8 mouse cellular contexts compared by ENCODE assay signal in genomic region chr4:102088235-102088867, GRCm38 (mm10). TPM values are rescaled to one million over a fixed set of nuclear protein-coding genes. Genes with fewer than 3 reads are reported as not detected.
A peak's percentile ranks its signal among the peaks of the same experiment; 100 is the strongest.
DNase-seq lines count a peak whose midpoint lies in the region; ATAC-seq and TF ChIP-seq lines count a peak whose summit lies in the region.

No protein-coding gene starts in this region.

- H3K4me1 ChIP-seq in heart, embryonic 12.5 days (replicated peaks): 0 out of 2 replicates have a peak, but pooled peaks cover 10% of the 10 kb centered on the region
- peaks cover 11% of the 10 kb centered on the region for H3K4me1 ChIP-seq in forebrain, embryonic 13.5 days
- H3K4me1 ChIP-seq in limb, embryonic 12.5 days (replicated peaks): peaks cover 13% of the 10 kb centered on the region
- peaks cover 13% of the 10 kb centered on the region for H3K4me1 ChIP-seq in olfactory bulb, adult 2 months (ENCODE audit: control insufficient read depth, insufficient read depth, low read length)

- peak overlapping the region; percentile 56 for H3K4me3 ChIP-seq in heart, embryonic 12.5 days
- H3K4me3 ChIP-seq in forebrain, embryonic 13.5 days: peak overlapping the region; percentile 67
- peak overlapping the region; percentile 57 for H3K4me3 ChIP-seq in limb, embryonic 12.5 days (replicated peaks)
- peak overlapping the region; percentile 54 for H3K4me3 ChIP-seq in olfactory bulb, adult 2 months (ENCODE audit: insufficient read depth, low read depth, low read length)

- peak overlapping the region; percentile 97 for H3K4me2 ChIP-seq in heart, embryonic 12.5 days
- peak overlapping the region; percentile 99 for H3K4me2 ChIP-seq in forebrain, embryonic 13.5 days
- H3K4me2 ChIP-seq in limb, embryonic 12.5 days: peak overlapping the region; percentile 94

- TF ChIP-seq POLR2A in olfactory bulb, adult 2 months (IDR thresholded peaks at IDR 0.05; ENCODE audit: insufficient read depth, low read depth, low read length): no peak

- H3K27me3 ChIP-seq in heart, embryonic 12.5 days (replicated peaks): peaks cover 21% of the 10 kb centered on the region
- peaks cover 35% of the 10 kb centered on the region for H3K27me3 ChIP-seq in forebrain, embryonic 13.5 days
- H3K27me3 ChIP-seq in limb, embryonic 12.5 days: peaks cover 36% of the 10 kb centered on the region

- H3K9me3 ChIP-seq in heart, embryonic 12.5 days (replicated peaks): no peaks in the 10 kb centered on the region
- H3K9me3 ChIP-seq in forebrain, embryonic 13.5 days (replicated peaks): no peaks in the 10 kb centered on the region
- H3K9me3 ChIP-seq in limb, embryonic 12.5 days: no peaks in the 10 kb centered on the region

- peak; percentile 73 for ATAC-seq in heart, embryonic 12.5 days (ENCODE audit: insufficient number of reproducible peaks, low FRiP score)
- peak; percentile 64 for ATAC-seq in forebrain, embryonic 13.5 days
- peak; percentile 52; the same call in 1 of the 2 replicates for ATAC-seq in limb, embryonic 12.5 days (ENCODE audit: insufficient number of reproducible peaks, insufficient read depth, low FRiP score, low TSS enrichment, low read depth)

- no peaks in the 10 kb centered on the region for H3K36me3 ChIP-seq in heart, embryonic 12.5 days
- no peaks in the 10 kb centered on the region for H3K36me3 ChIP-seq in forebrain, embryonic 13.5 days (ENCODE audit: poor library complexity, severe bottlenecking)
- H3K36me3 ChIP-seq in limb, embryonic 12.5 days: no peaks in the 10 kb centered on the region

- intact Hi-C loops in heart, postnatal 36 days (cut with DNase I): no loop called here
- intact Hi-C loops in gastrocnemius, postnatal 36 days (cut with DNase I): no loop called here

- DNase-seq in heart, postnatal 36 days: no peak
- DNase-seq in brain, adult 2 months (ENCODE audit: low read depth, low spot score): peak; percentile 76
- DNase-seq in gastrocnemius, postnatal 10 days: no peak
- DNase-seq in gastrocnemius, postnatal 36 days: no peak

- H3K9ac ChIP-seq in heart, embryonic 12.5 days: peak overlapping the region; percentile 61
- peak overlapping the region; percentile 72 for H3K9ac ChIP-seq in forebrain, embryonic 13.5 days
- H3K9ac ChIP-seq in limb, embryonic 12.5 days (replicated peaks): peak overlapping the region; percentile 62

- 22% methylated on average over 15 of the region's 15 CpGs for WGBS in heart, embryonic 12.5 days
- 23% methylated on average over 15 of the region's 15 CpGs for WGBS in forebrain, embryonic 13.5 days
- WGBS in limb, embryonic 12.5 days: 20% methylated on average over 15 of the region's 15 CpGs
- 26% methylated on average over 15 of the region's 15 CpGs for WGBS in olfactory bulb, adult 2 months

- TF ChIP-seq CTCF in olfactory bulb, adult 2 months (IDR thresholded peaks at IDR 0.05; ENCODE audit: insufficient read depth, low read depth, low read length): no peak

- H3K27ac ChIP-seq in heart, embryonic 12.5 days (ENCODE audit: poor library complexity, severe bottlenecking): no peak overlapping the region
- no peak overlapping the region for H3K27ac ChIP-seq in forebrain, embryonic 13.5 days
- no peak overlapping the region for H3K27ac ChIP-seq in limb, embryonic 12.5 days
- no peak overlapping the region for H3K27ac ChIP-seq in olfactory bulb, adult 2 months (ENCODE audit: insufficient read depth, low read depth, low read length)

RNA-seq across cellular contexts. Expression of gene Pde4b, which starts 1.0 kb away (rescaled TPM):
- 22.5 and 24.1 TPM in 2 replicates for polyA plus RNA-seq in heart, embryonic 12.5 days (2016; fragmentation: Nextera tagmentation; extraction: Ambion mirVana)
- total RNA-seq in heart, postnatal 36 days (2021): 10 to 100 TPM; 19.9 to 30.2 TPM
- polyA plus RNA-seq in forebrain, embryonic 13.5 days (2015; fragmentation: Nextera tagmentation; extraction: Ambion mirVana): 12.7 and 14.5 TPM in 2 replicates
- 8.4 and 9.1 TPM in 2 replicates for polyA plus RNA-seq in limb, embryonic 12.5 days (2016; fragmentation: Nextera tagmentation; extraction: Ambion mirVana)
- polyA plus RNA-seq in olfactory bulb, adult 2 months (2012; ENCODE audit: insufficient read depth, insufficient read length, low replicate concordance, missing spikeins): not detected in 2 replicates
- total RNA-seq in gastrocnemius, postnatal 10 days (2021): 10 to 100 TPM; 44.7 to 61.4 TPM
- total RNA-seq in gastrocnemius, postnatal 36 days (2021): 10 to 100 TPM; 41.3 to 44.3 TPM
